Mouse (Mus musculus): ENCODE data around the gene Eml5. TPM values are rescaled to one million over a fixed set of nuclear protein-coding genes. Genes with fewer than 3 reads are reported as not detected.

Eml5 gene
- 43.7 TPM for total RNA-seq (2023)

GRCm38 (mm10) chr12:98900881-98901801 is at the start of gene Eml5:
Gene Eml5 (minus strand): TSS chr12:98901484.

GRCm38 (mm10) chr12:98920194-98920991 is 19.1 kb upstream of the Eml5 start, which contains the start of gene Ttc8:
Gene Ttc8 (plus strand): TSS chr12:98920574.

GRCm38 (mm10) chr12:98746746-98747379 is 154.4 kb downstream of the Eml5 start, which contains the start of gene Zc3h14:
Gene Zc3h14 (plus strand): TSS chr12:98746964.

GRCm38 (mm10) chr12:98736951-98737800 is 164.1 kb downstream of the Eml5 start, which contains the start of gene Ptpn21:
Gene Ptpn21 (minus strand): TSS chr12:98737405.

Other genes with a start within 250 kb of the Eml5 start
- 3.7 TPM for gene Ptpn21, start 164.1 kb downstream of the Eml5 start, total RNA-seq (2023)
- 85.1 TPM for gene Zc3h14, start 154.5 kb downstream of the Eml5 start, total RNA-seq (2023)
- 1.4 TPM for gene Ttc8, start 19.1 kb upstream of the Eml5 start, total RNA-seq (2023)

Data from CD4-positive naive resting alpha-beta T cell, adult 76 days (primary cell).